8 mouse cellular contexts compared by ENCODE assay signal in genomic region chr14:52316441-52317225, GRCm38 (mm10). TPM values are rescaled to one million over a fixed set of nuclear protein-coding genes. Genes with fewer than 3 reads are reported as not detected.
DNase-seq lines count a peak whose midpoint lies in the region; ATAC-seq lines count a peak whose summit lies in the region.

No protein-coding gene starts in this region.

- ATAC-seq in cerebellum, adult (ENCODE audit: insufficient number of reproducible peaks, low FRiP score, low TSS enrichment): peak; percentile 63
- ATAC-seq in forebrain, embryonic 16.5 days: peak; percentile 62
- ATAC-seq in kidney, embryonic 15.5 days (replicated peaks; ENCODE audit: low FRiP score): peak; percentile 86
- peak; percentile 85 for ATAC-seq in midbrain, embryonic 13.5 days
- no peak for ATAC-seq in megakaryocyte-erythroid progenitor cell, adult 5-6 weeks (replicated peaks; ENCODE audit: low FRiP score, low TSS enrichment, poor library complexity, severe bottlenecking)

- H3K36me3 ChIP-seq in heart, embryonic 10.5 days: peaks cover 33% of the 10 kb centered on the region
- peaks cover 17% of the 10 kb centered on the region for H3K36me3 ChIP-seq in forebrain, embryonic 16.5 days (ENCODE audit: control insufficient read depth, insufficient read depth)
- peaks cover 31% of the 10 kb centered on the region for H3K36me3 ChIP-seq in kidney, embryonic 15.5 days
- H3K36me3 ChIP-seq in midbrain, embryonic 13.5 days: peaks cover 33% of the 10 kb centered on the region

- H3K27me3 ChIP-seq in heart, embryonic 10.5 days (ENCODE audit: insufficient read depth, poor library complexity, severe bottlenecking): no peaks in the 10 kb centered on the region
- H3K27me3 ChIP-seq in forebrain, embryonic 16.5 days (replicated peaks; ENCODE audit: control insufficient read depth, insufficient read depth, low read length): no peaks in the 10 kb centered on the region
- H3K27me3 ChIP-seq in kidney, embryonic 15.5 days: no peaks in the 10 kb centered on the region
- no peaks in the 10 kb centered on the region for H3K27me3 ChIP-seq in midbrain, embryonic 13.5 days

- H3K4me3 ChIP-seq in heart, embryonic 10.5 days: peak overlapping the region; percentile 89
- peak overlapping the region; percentile 84 for H3K4me3 ChIP-seq in forebrain, embryonic 16.5 days (replicated peaks; ENCODE audit: low read length)
- peak overlapping the region; percentile 72 for H3K4me3 ChIP-seq in kidney, embryonic 15.5 days (replicated peaks)
- H3K4me3 ChIP-seq in midbrain, embryonic 13.5 days (replicated peaks): peak overlapping the region; percentile 83

- intact Hi-C loops in heart, postnatal 14 days (cut with DNase I): no loop called here

- peak overlapping the region; percentile 95 for H3K27ac ChIP-seq in heart, embryonic 10.5 days
- peak overlapping the region; percentile 91 for H3K27ac ChIP-seq in forebrain, embryonic 16.5 days (ENCODE audit: low read length)
- H3K27ac ChIP-seq in kidney, embryonic 15.5 days: peak overlapping the region; percentile 96
- peak overlapping the region; percentile 96 for H3K27ac ChIP-seq in midbrain, embryonic 13.5 days

- no peak for DNase-seq in heart, embryonic 10.5 days (ENCODE audit: low spot score)
- DNase-seq in heart, postnatal 14 days: no peak
- DNase-seq in urinary bladder, postnatal 10 days (ENCODE audit: low spot score): no peak

- peaks cover 29% of the 10 kb centered on the region for H3K4me1 ChIP-seq in heart, embryonic 10.5 days
- peaks cover 36% of the 10 kb centered on the region for H3K4me1 ChIP-seq in forebrain, embryonic 16.5 days (replicated peaks; ENCODE audit: control insufficient read depth, insufficient read depth, low read length)
- peaks cover 47% of the 10 kb centered on the region for H3K4me1 ChIP-seq in kidney, embryonic 15.5 days
- peaks cover 48% of the 10 kb centered on the region for H3K4me1 ChIP-seq in midbrain, embryonic 13.5 days (replicated peaks)

- H3K9ac ChIP-seq in forebrain, embryonic 16.5 days (replicated peaks; ENCODE audit: low read depth, low read length): peak overlapping the region; percentile 92
- peak overlapping the region; percentile 33 for H3K9ac ChIP-seq in kidney, embryonic 15.5 days
- peak overlapping the region; percentile 94 for H3K9ac ChIP-seq in midbrain, embryonic 13.5 days (replicated peaks)

- peak overlapping the region; percentile 78 for H3K4me2 ChIP-seq in forebrain, embryonic 16.5 days (ENCODE audit: low read length)
- H3K4me2 ChIP-seq in kidney, embryonic 15.5 days: peak overlapping the region; percentile 72
- H3K4me2 ChIP-seq in midbrain, embryonic 13.5 days (replicated peaks): peak overlapping the region; percentile 92

- H3K9me3 ChIP-seq in heart, embryonic 10.5 days: no peaks in the 10 kb centered on the region
- H3K9me3 ChIP-seq in forebrain, embryonic 16.5 days (ENCODE audit: control insufficient read depth, low read length): no peaks in the 10 kb centered on the region
- peaks cover 3% of the 10 kb centered on the region; the same call in 1 of the 2 replicates for H3K9me3 ChIP-seq in kidney, embryonic 15.5 days (replicated peaks)
- H3K9me3 ChIP-seq in midbrain, embryonic 13.5 days: 0 out of 2 replicates have a peak, but pooled peaks cover 3% of the 10 kb centered on the region

- WGBS in heart, embryonic 10.5 days: 6% methylated on average over 16 of the region's 16 CpGs
- WGBS in forebrain, embryonic 16.5 days: 3% methylated on average over 15 of the region's 16 CpGs
- 7% methylated on average over 16 of the region's 16 CpGs for WGBS in kidney, embryonic 15.5 days
- 2% methylated on average over 16 of the region's 16 CpGs for WGBS in midbrain, embryonic 13.5 days

RNA-seq across cellular contexts. Expression of gene Mettl3, which starts 11.7 kb away (rescaled TPM):
- 36.0 and 42.5 TPM in 2 replicates for polyA plus RNA-seq in heart, embryonic 10.5 days (2016; fragmentation: Nextera tagmentation; extraction: Ambion mirVana)
- 10 to 100 TPM; 19.1 to 19.5 TPM for total RNA-seq in heart, postnatal 14 days (2021)
- polyA plus RNA-seq in forebrain, embryonic 16.5 days (2015; fragmentation: Nextera tagmentation; extraction: Ambion mirVana): 53.3 and 55.7 TPM in 2 replicates
- polyA plus RNA-seq in kidney, embryonic 15.5 days (2015; fragmentation: Nextera tagmentation; extraction: Ambion mirVana): 52.1 and 52.8 TPM in 2 replicates
- polyA plus RNA-seq in midbrain, embryonic 13.5 days (2015; fragmentation: Nextera tagmentation; extraction: Ambion mirVana): 50.4 and 57.8 TPM in 2 replicates
- total RNA-seq in megakaryocyte-erythroid progenitor cell, adult 5-6 weeks (2014; fragmentation: Nextera tagmentation): 99.9 and 106 TPM in 2 replicates
- 80.9 and 82.8 TPM in 2 replicates for total RNA-seq in megakaryocyte-erythroid progenitor cell, adult 5-6 weeks (2017)

RNA-seq across cellular contexts. Expression of gene Sall2, which starts 11.9 kb away (rescaled TPM):
- polyA plus RNA-seq in heart, embryonic 10.5 days (2016; fragmentation: Nextera tagmentation; extraction: Ambion mirVana): 12.1 and 17.1 TPM in 2 replicates
- total RNA-seq in heart, postnatal 14 days (2021): 1 to 10 TPM; 2.2 to 2.9 TPM
- polyA plus RNA-seq in forebrain, embryonic 16.5 days (2015; fragmentation: Nextera tagmentation; extraction: Ambion mirVana): 31.0 and 34.7 TPM in 2 replicates
- 37.8 and 39.3 TPM in 2 replicates for polyA plus RNA-seq in kidney, embryonic 15.5 days (2015; fragmentation: Nextera tagmentation; extraction: Ambion mirVana)
- 56.6 and 56.9 TPM in 2 replicates for polyA plus RNA-seq in midbrain, embryonic 13.5 days (2015; fragmentation: Nextera tagmentation; extraction: Ambion mirVana)
- 0.54 and 1.5 TPM in 2 replicates for total RNA-seq in megakaryocyte-erythroid progenitor cell, adult 5-6 weeks (2014; fragmentation: Nextera tagmentation)
- 1.4 TPM in 1 of 2 replicates, not detected in the other for total RNA-seq in megakaryocyte-erythroid progenitor cell, adult 5-6 weeks (2017)

RNA-seq across cellular contexts. Expression of gene Rab2b, which starts 37.3 kb away (rescaled TPM):
- 15.5 and 17.1 TPM in 2 replicates for polyA plus RNA-seq in heart, embryonic 10.5 days (2016; fragmentation: Nextera tagmentation; extraction: Ambion mirVana)
- total RNA-seq in heart, postnatal 14 days (2021): 1 to 10 TPM; 5.5 to 7.1 TPM
- 54.9 and 56.8 TPM in 2 replicates for polyA plus RNA-seq in forebrain, embryonic 16.5 days (2015; fragmentation: Nextera tagmentation; extraction: Ambion mirVana)
- polyA plus RNA-seq in kidney, embryonic 15.5 days (2015; fragmentation: Nextera tagmentation; extraction: Ambion mirVana): 21.9 and 23.5 TPM in 2 replicates
- 60.6 and 63.4 TPM in 2 replicates for polyA plus RNA-seq in midbrain, embryonic 13.5 days (2015; fragmentation: Nextera tagmentation; extraction: Ambion mirVana)
- total RNA-seq in megakaryocyte-erythroid progenitor cell, adult 5-6 weeks (2014; fragmentation: Nextera tagmentation): 5.3 and 6.9 TPM in 2 replicates
- total RNA-seq in megakaryocyte-erythroid progenitor cell, adult 5-6 weeks (2017): 4.8 and 14.1 TPM in 2 replicates

RNA-seq across cellular contexts. Expression of gene Tox4, which starts 37.7 kb away (rescaled TPM):
- 40.2 and 40.4 TPM in 2 replicates for polyA plus RNA-seq in heart, embryonic 10.5 days (2016; fragmentation: Nextera tagmentation; extraction: Ambion mirVana)
- total RNA-seq in heart, postnatal 14 days (2021): 10 to 100 TPM; 35.5 to 36.7 TPM
- 52.1 and 60.2 TPM in 2 replicates for polyA plus RNA-seq in forebrain, embryonic 16.5 days (2015; fragmentation: Nextera tagmentation; extraction: Ambion mirVana)
- 44.6 and 49.1 TPM in 2 replicates for polyA plus RNA-seq in kidney, embryonic 15.5 days (2015; fragmentation: Nextera tagmentation; extraction: Ambion mirVana)
- polyA plus RNA-seq in midbrain, embryonic 13.5 days (2015; fragmentation: Nextera tagmentation; extraction: Ambion mirVana): 55.5 and 60.8 TPM in 2 replicates
- 24.9 and 26.9 TPM in 2 replicates for total RNA-seq in megakaryocyte-erythroid progenitor cell, adult 5-6 weeks (2014; fragmentation: Nextera tagmentation)
- 29.7 and 32.5 TPM in 2 replicates for total RNA-seq in megakaryocyte-erythroid progenitor cell, adult 5-6 weeks (2017)

RNA-seq across cellular contexts. Expression of gene Olfr1513, which starts 39.6 kb away (rescaled TPM):
- not detected in 2 replicates for polyA plus RNA-seq in heart, embryonic 10.5 days (2016; fragmentation: Nextera tagmentation; extraction: Ambion mirVana)
- not detected for total RNA-seq in heart, postnatal 14 days (2021)
- polyA plus RNA-seq in forebrain, embryonic 16.5 days (2015; fragmentation: Nextera tagmentation; extraction: Ambion mirVana): not detected in 2 replicates
- polyA plus RNA-seq in kidney, embryonic 15.5 days (2015; fragmentation: Nextera tagmentation; extraction: Ambion mirVana): not detected in 2 replicates
- not detected in 2 replicates for polyA plus RNA-seq in midbrain, embryonic 13.5 days (2015; fragmentation: Nextera tagmentation; extraction: Ambion mirVana)
- total RNA-seq in megakaryocyte-erythroid progenitor cell, adult 5-6 weeks (2014; fragmentation: Nextera tagmentation): not detected in 2 replicates
- total RNA-seq in megakaryocyte-erythroid progenitor cell, adult 5-6 weeks (2017): not detected in 2 replicates

Comparison
In these comparisons a context has a peak if more than half of its experiments do, and no peak if none do; other contexts are left out.
1. H3K9ac ChIP-seq: peak in every context shown above with its lines; median percentile 94 in midbrain, embryonic 13.5 days; 92 in forebrain, embryonic 16.5 days; 33 in kidney, embryonic 15.5 days.